Mouse (Mus musculus) retina, embryonic 14.5 days (tissue): ENCODE data around the gene Slc25a21.
A peak's percentile ranks its signal among the peaks of the same experiment; 100 is the strongest.

Experiments
- DNase-seq: peaks from one replicate; pipeline ENCODE4 v3.0.0-alpha.2; 2015; ENCODE audit warnings: low spot score

Gene Slc25a21

DNA sequence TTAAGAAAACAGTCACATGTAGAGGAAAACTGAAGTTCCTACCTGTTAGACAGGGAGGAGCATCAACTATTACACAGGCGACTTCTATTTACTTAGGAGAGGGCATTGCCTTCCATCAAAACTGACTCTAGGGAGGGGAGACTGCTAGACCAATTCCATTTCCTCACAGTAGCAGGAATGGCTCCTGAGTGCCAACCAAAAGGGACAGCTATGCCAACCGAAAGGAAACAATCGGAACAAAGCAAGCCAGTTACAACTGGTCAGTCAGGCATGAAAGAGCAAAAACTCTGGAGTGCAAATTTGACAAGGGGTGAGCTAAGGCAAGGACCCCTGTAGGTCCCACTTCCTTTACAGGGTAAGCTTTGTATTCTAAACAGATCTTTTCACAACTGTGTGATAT lies 319.5 kb downstream of the Slc25a21 start:
- DNase-seq, result peak; percentile 22

DNA sequence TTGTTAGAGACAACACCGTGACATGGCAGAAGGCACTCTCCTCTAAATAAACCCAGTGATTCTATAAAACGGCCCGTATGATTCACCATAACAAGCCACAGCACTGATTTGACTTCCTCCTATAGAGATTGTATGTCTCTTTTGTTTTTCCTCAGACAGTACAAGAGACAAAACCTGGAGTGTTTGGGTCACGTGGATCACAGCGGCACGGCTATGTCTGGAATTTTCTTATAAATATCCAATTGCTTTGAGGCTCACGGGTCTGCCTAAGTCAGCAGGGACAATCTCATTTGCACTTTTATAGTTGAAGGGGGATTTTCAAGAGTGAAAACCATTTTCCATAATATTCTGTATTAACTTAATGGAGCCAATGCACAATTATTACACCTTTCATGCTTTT lies 320.7 kb downstream of the Slc25a21 start:
- no peak for DNase-seq

- DNase-seq, result no peak
Observed at GRCm38 (mm10) chr12:56873204-56873603, 324.1 kb downstream of the Slc25a21 start.

DNA sequence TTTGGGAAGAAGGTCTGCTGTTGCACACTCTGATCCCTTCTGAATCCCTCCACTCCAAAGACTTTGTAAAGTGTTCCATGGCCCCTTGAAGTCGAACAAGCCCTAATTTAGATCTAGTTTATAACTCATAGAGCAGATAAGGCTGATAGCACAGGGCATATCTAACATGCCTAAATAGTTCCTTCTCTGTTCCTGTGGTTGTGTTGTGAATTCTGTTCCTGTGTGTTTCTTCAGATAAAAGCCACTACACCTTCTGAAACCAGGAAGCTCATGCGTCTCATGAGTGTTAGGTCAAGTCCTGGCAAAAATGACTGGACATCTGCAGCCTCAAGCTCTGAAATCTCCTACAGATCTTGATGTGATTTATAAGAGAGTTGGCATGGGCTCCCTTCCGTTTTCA lies 326.7 kb downstream of the Slc25a21 start:
- DNase-seq, result no peak

DNA sequence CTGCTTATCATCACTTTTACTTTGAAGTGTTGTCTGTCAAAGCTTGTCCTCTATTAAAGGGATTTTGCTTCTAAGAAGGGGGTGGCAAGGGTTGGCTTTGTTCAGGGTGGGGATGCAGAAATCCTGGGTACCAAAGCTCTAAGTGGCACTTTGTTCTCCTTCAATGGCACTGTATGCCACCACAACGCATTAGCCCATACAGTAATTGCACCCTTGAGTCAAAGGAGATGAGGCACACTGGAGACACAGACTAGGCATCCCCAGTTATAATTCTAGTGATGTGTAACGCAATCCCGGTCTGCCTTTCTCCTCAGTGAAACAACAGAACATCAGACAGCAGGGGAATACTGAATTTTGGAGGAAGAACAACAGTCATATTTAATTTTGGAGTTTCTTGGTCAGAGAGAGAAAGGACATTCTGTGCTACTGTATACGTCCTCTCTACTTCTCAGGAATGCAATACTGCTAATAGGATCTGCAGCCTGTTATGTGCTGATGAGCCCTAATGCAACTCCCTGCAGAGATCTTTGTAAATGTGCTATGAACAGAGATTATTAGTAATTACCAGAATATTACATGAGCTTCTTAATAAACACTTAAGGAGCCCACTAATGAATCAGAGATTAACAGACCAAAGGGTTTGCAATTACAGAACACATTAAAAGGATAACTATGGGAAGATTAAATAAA lies 333.3 kb downstream of the Slc25a21 start:
- DNase-seq, result no peak

- DNase-seq, result no peak
Observed at GRCm38 (mm10) chr12:56852679-56853078, 344.6 kb downstream of the Slc25a21 start.

DNA sequence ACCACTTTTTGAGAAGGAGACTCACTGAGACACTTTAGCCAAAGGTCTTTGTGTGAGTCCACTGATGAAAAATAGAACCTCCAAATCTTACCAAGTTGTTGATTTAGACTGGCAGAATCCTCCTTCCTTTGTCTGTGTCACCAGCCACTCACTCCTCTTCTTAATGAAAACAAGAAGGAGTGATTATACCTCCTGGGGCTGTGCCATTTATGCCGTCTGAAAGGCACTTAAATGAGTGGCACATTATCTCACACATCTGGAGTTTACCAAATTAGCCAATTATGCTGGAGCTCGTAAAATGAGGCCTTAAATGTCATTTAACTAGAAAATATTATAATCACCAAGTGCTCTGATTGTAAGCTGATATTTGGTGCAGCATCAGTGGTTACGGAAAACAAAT lies 345.8 kb downstream of the Slc25a21 start:
- DNase-seq, result no peak

DNA sequence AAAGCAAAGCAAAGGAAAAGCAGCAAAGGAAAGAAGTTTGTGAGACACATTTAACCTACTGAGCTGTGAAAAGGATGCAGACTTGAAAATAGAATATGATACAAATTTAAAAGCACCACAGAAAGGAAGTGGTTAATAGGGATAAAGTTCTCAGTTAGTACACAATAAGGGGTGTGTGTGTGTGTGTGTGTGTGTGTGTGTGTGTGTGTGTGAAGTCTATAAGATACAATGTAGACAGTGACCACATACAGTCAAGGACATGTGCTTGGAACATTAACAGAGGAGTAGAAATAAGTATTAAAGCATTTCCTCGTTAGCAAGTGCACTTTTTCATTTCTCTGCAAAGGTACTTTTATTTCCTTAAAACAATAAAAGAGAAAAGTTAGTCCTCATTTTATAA lies 367.3 kb downstream of the Slc25a21 start:
- DNase-seq, result no peak

GRCm38 (mm10) chr12:56829455-56829883 lies 367.8 kb downstream of the Slc25a21 start:
- peak; percentile 54 for DNase-seq

- no peak for DNase-seq
Observed at GRCm38 (mm10) chr12:56827808-56828384, 369.4 kb downstream of the Slc25a21 start.

- DNase-seq, result no peak
Observed at GRCm38 (mm10) chr12:56824688-56825087, 372.6 kb downstream of the Slc25a21 start.

DNA sequence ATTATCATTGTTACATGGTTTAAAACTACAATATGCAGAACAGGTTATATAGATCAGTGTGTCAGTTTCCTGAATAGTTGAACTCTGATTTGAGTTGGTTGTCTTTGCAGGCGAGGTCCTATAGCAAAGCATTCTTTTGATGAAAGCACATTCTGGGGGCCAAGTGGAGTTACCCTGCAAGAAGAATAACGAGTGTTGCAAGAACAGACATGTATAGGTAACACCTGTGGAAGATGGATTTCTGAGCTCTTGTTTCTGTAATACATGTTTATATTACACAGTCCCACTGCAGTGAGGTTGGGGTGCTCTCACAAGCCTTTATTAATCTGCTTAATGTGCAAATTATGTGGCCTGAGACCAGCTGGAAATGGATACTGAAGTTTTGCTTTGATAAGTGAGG lies 375.1 kb downstream of the Slc25a21 start:
- no peak for DNase-seq

- DNase-seq, result no peak
Observed at GRCm38 (mm10) chr12:56820604-56821003, 376.7 kb downstream of the Slc25a21 start.

DNA sequence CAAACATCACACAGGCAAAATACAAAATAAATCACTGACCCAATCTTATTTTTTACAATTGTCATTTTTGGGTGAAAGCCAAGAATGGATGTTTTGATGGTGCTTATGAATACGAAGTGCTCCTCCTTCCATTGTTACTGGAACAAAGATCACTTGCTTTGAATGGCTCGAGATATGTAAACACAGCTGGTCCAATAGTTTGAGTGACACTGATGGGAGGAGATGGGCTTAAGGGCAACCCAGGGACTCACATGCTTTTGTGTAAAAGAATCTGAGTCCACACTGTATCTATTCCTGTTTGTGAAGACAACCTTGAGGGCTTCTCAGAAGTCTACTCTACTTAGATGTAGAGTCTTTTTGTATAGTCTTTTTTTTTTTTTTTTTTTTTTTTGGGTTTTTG lies 389.8 kb downstream of the Slc25a21 start:
- DNase-seq, result no peak

DNA sequence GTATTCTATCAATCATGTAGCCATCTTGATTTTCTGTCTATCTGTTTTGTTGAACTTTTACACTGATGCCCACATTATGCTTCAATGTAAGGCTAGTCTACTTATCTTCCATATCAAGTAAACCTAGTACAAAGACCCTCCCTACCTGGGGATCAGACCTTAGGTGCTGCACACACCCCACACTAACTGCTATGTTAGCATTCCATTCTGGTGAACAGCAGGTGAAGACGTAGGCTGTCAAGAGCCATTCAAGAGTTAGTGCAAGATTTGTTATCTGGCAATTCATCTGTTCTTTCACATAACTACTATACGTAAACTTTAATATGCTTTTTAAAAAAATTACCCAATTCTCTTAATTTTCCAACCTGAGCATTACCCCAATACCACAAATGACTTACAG lies 390.2 kb downstream of the Slc25a21 start:
- DNase-seq, result no peak

- DNase-seq, result no peak
Observed at GRCm38 (mm10) chr12:56804487-56804886, 392.8 kb downstream of the Slc25a21 start.

GRCm38 (mm10) chr12:56798641-56799415 lies 398.4 kb downstream of the Slc25a21 start:
- DNase-seq, result no peak

DNA sequence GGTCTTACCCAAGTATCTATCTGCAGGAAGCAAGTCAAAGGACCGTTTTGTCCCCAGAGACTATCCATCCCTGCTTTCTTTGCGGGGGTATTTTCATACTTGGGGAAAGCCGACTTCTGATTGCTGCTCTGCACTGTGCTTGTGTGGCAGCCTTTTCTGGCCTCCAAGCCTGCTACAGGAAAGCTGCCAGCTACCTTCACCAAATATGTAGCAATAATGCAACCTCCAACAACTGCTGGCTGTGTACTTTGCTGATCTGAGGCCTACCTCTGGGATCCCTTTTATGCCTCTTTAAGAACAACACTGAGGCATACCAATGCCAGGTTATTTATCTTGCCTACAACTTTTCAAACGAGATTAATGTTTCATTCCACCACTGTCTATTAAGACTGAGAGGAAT lies 408.0 kb downstream of the Slc25a21 start:
- DNase-seq, result no peak

DNA sequence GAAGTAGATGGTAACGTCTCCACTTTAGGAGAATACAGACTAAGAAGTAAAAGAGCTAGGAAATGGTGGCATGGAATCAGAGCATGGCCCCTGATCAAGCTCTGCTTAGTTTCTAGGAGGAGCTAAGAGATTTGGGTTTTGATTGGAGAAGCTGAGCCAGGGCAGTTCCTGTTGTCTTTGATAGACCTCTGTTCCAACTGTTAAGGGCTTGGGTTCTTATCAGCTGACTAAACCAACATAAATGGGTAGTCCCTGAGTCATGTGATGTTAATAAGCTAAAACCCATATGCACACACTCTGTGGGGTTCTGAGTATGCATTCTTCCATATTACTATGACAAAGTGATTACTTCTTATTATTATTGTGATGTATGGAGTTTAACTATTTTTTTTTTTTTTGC lies 412.0 kb downstream of the Slc25a21 start:
- no peak for DNase-seq

GRCm38 (mm10) chr12:56781196-56781595 lies 416.1 kb downstream of the Slc25a21 start:
- DNase-seq, result no peak

DNA sequence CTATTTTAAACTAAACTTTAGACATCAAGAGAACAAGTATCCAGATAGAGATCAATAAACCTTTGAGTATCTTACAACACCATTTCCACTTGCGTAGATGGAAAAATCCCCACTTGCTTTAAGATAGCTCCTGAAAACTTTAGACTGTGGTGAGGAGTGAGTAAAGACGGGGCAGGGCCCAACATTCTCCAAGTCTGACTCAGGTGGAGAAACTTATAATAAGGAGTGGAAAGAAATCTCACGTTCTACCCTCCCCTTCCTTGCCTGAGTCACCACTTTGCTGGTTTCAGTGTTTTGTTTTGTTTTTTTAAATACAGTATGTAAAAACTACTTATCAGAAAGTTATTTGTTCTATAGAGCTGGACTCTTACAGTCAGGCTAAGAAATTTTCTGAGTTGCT lies 417.7 kb downstream of the Slc25a21 start:
- DNase-seq, result no peak

DNA sequence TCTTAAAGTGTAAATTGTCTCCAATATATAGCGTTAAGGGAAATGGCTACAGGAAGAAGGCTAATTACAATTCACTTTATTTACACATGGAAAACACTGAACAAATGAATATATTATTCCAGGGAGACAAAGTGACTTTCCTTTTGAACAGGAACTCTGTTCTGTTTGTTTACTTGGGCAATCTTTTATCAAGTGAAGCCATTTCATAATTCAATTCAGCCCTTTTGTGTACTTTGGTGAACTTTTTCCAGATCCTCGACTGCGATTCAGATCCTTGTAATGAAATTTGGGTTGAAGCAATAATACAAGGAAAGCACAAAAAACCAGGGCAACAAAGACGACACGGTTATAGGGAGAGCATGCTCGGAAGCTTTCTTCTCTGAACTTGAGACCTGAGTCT lies 423.3 kb downstream of the Slc25a21 start:
- DNase-seq, result no peak

DNA sequence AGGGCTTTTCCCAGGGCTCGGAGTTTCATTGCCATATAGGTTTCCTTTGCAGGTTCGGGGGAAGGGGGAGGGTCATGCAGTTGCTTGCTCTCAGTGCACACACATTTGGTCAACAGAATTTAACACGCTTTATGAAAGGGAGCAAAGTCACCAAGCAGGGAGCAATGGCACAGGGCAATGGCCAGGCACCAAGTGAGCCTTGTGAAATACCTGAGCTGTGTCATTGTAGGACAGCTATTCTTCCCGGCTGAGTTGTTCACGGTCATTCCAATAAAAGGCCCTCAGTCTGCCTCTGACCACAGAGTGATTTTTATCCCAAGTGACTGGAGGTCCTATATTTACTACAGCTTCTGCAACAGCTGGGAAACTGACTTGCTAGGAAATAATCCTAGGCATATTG lies 427.9 kb downstream of the Slc25a21 start:
- DNase-seq, result no peak
